Mouse (Mus musculus): ENCODE measurements around the gene Sh3bp5. TPM values are rescaled to one million over a fixed set of nuclear protein-coding genes. Genes with fewer than 3 reads are reported as not detected.
A peak's percentile ranks its signal among the peaks of the same experiment; 100 is the strongest.

Gene Sh3bp5
- polyA plus RNA-seq, 1 experiment from 2014 or later = 66.9 TPM

- H3K4me2 ChIP-seq = no peak overlapping the region
- H3K27ac ChIP-seq = no peak overlapping the region
- no peaks in the 10 kb centered on the region for H3K36me3 ChIP-seq (ENCODE audit: poor library complexity, severe bottlenecking)
- ATAC-seq = no peak
- 45% methylated on average over 5 of the region's 5 CpGs for WGBS
- H3K4me3 ChIP-seq = no peak overlapping the region
- peaks cover 5% of the 10 kb centered on the region; the same call in 1 of the 2 replicates for H3K27me3 ChIP-seq
- no peak overlapping the region for H3K9ac ChIP-seq
- no peaks in the 10 kb centered on the region for H3K9me3 ChIP-seq (replicated peaks)
- H3K4me1 ChIP-seq = 0 out of 2 replicates have a peak, but pooled peaks cover 5% of the 10 kb centered on the region
Measured at GRCm38 (mm10) chr14:31325551-31325950, 110.3 kb downstream of the Sh3bp5 start.

- ATAC-seq = no peak
- WGBS = 73% methylated on average over 10 of the region's 10 CpGs
Measured at GRCm38 (mm10) chr14:31324851-31325250, 111.0 kb downstream of the Sh3bp5 start.

GRCm38 (mm10) chr14:31323849-31324792, 111.8 kb downstream of the Sh3bp5 start, which contains the start of gene Dnah1:
TSS of gene Dnah1 (minus strand) at chr14:31323896.
- peak within 1 kb of the TSS; percentile 39; the same call in 1 of the 2 replicates for H3K9ac ChIP-seq
- peak within 1 kb of the TSS; percentile 30 for H3K4me3 ChIP-seq
- peak within 1 kb of the TSS; percentile 59 for H3K4me2 ChIP-seq
- H3K27me3 ChIP-seq = no peaks in the 10 kb centered on the region
- no peak within 1 kb of the TSS for H3K27ac ChIP-seq
- H3K36me3 ChIP-seq (ENCODE audit: poor library complexity, severe bottlenecking) = no peaks in the 10 kb centered on the region
- WGBS = 33% methylated on average over 28 of the region's 28 CpGs
- H3K9me3 ChIP-seq (replicated peaks) = no peaks in the 10 kb centered on the region
- ATAC-seq = no peak
- 0 out of 2 replicates have a peak, but pooled peaks cover 5% of the 10 kb centered on the region for H3K4me1 ChIP-seq

More at GRCm38 (mm10) chr14:31324851-31325250, 111.0 kb downstream of the Sh3bp5 start:
- H3K4me3 ChIP-seq = no peak overlapping the region
- no peak overlapping the region for H3K4me2 ChIP-seq
- H3K9me3 ChIP-seq (replicated peaks) = no peaks in the 10 kb centered on the region
- no peak overlapping the region for H3K27ac ChIP-seq
- no peaks in the 10 kb centered on the region for H3K36me3 ChIP-seq (ENCODE audit: poor library complexity, severe bottlenecking)
- no peak overlapping the region for H3K9ac ChIP-seq
- 0 out of 2 replicates have a peak, but pooled peaks cover 5% of the 10 kb centered on the region for H3K4me1 ChIP-seq
- 0 out of 2 replicates have a peak, but pooled peaks cover 4% of the 10 kb centered on the region for H3K27me3 ChIP-seq

- Histone ChIP-seq H3K4me3 (peak overlapping the region; percentile 30; the same call in 1 of the 2 replicates), H3K9ac (peak overlapping the region; percentile 39; the same call in 1 of the 2 replicates), H3K27me3 (no peaks in the 10 kb centered on the region), H3K4me1 (0 out of 2 replicates have a peak, but pooled peaks cover 5% of the 10 kb centered on the region), H3K36me3 (ENCODE audit: poor library complexity, severe bottlenecking) (no peaks in the 10 kb centered on the region), H3K9me3 (replicated peaks) (no peaks in the 10 kb centered on the region), H3K4me2 (peak overlapping the region; percentile 59), H3K27ac (no peak overlapping the region)
- no peak for ATAC-seq
- WGBS = 81% methylated on average over 4 of the region's 4 CpGs
Measured at GRCm38 (mm10) chr14:31323189-31323588, 112.7 kb downstream of the Sh3bp5 start.

GRCm38 (mm10) chr14:31322191-31322590, 113.7 kb downstream of the Sh3bp5 start:
- ATAC-seq = no peak

GRCm38 (mm10) chr14:31321181-31321580, 114.7 kb downstream of the Sh3bp5 start:
- Histone ChIP-seq H3K9me3 (replicated peaks) (no peaks in the 10 kb centered on the region), H3K27ac (no peak overlapping the region), H3K27me3 (no peaks in the 10 kb centered on the region), H3K4me2 (no peak overlapping the region), H3K36me3 (ENCODE audit: poor library complexity, severe bottlenecking) (no peaks in the 10 kb centered on the region), H3K4me1 (0 out of 2 replicates have a peak, but pooled peaks cover 5% of the 10 kb centered on the region), H3K4me3 (no peak overlapping the region), H3K9ac (no peak overlapping the region)
- 86% methylated on average over 11 of the region's 11 CpGs for WGBS
- ATAC-seq = no peak

More at GRCm38 (mm10) chr14:31322191-31322590, 113.7 kb downstream of the Sh3bp5 start:
- H3K4me3 ChIP-seq = no peak overlapping the region
- 86% methylated on average over 3 of the region's 3 CpGs for WGBS
- H3K36me3 ChIP-seq (ENCODE audit: poor library complexity, severe bottlenecking) = no peaks in the 10 kb centered on the region
- no peaks in the 10 kb centered on the region for H3K9me3 ChIP-seq (replicated peaks)
- no peak overlapping the region for H3K9ac ChIP-seq
- H3K4me2 ChIP-seq = no peak overlapping the region
- H3K27ac ChIP-seq = no peak overlapping the region
- H3K27me3 ChIP-seq = no peaks in the 10 kb centered on the region
- 0 out of 2 replicates have a peak, but pooled peaks cover 5% of the 10 kb centered on the region for H3K4me1 ChIP-seq

- Histone ChIP-seq H3K4me3 (no peak overlapping the region), H3K4me1 (0 out of 2 replicates have a peak, but pooled peaks cover 5% of the 10 kb centered on the region), H3K9ac (no peak overlapping the region), H3K36me3 (ENCODE audit: poor library complexity, severe bottlenecking) (no peaks in the 10 kb centered on the region), H3K27me3 (no peaks in the 10 kb centered on the region), H3K9me3 (replicated peaks) (no peaks in the 10 kb centered on the region), H3K27ac (no peak overlapping the region), H3K4me2 (no peak overlapping the region)
- 87% methylated on average over 10 of the region's 10 CpGs for WGBS
- no peak for ATAC-seq
Measured at GRCm38 (mm10) chr14:31319546-31319945, 116.3 kb downstream of the Sh3bp5 start.

GRCm38 (mm10) chr14:31317754-31318153, 118.1 kb downstream of the Sh3bp5 start:
- Histone ChIP-seq H3K9ac (no peak overlapping the region), H3K36me3 (ENCODE audit: poor library complexity, severe bottlenecking) (no peaks in the 10 kb centered on the region), H3K27me3 (no peaks in the 10 kb centered on the region), H3K4me3 (no peak overlapping the region), H3K4me1 (no peaks in the 10 kb centered on the region), H3K4me2 (no peak overlapping the region), H3K27ac (no peak overlapping the region), H3K9me3 (replicated peaks) (no peaks in the 10 kb centered on the region)
- ATAC-seq = no peak
- WGBS = 80% methylated on average over 3 of the region's 3 CpGs

GRCm38 (mm10) chr14:31316613-31317012, 119.3 kb downstream of the Sh3bp5 start:
- no peak for ATAC-seq
- H3K36me3 ChIP-seq (ENCODE audit: poor library complexity, severe bottlenecking) = no peaks in the 10 kb centered on the region
- H3K4me3 ChIP-seq = no peak overlapping the region
- no peaks in the 10 kb centered on the region for H3K4me1 ChIP-seq
- H3K4me2 ChIP-seq = no peak overlapping the region
- H3K9me3 ChIP-seq (replicated peaks) = no peaks in the 10 kb centered on the region
- no peaks in the 10 kb centered on the region for H3K27me3 ChIP-seq
- 88% methylated on average over 12 of the region's 12 CpGs for WGBS
- no peak overlapping the region for H3K27ac ChIP-seq
- no peak overlapping the region for H3K9ac ChIP-seq

- 48% methylated on average over 3 of the region's 3 CpGs for WGBS
- Histone ChIP-seq H3K9me3 (replicated peaks) (no peaks in the 10 kb centered on the region), H3K4me1 (no peaks in the 10 kb centered on the region), H3K4me3 (no peak overlapping the region), H3K4me2 (no peak overlapping the region), H3K36me3 (ENCODE audit: poor library complexity, severe bottlenecking) (no peaks in the 10 kb centered on the region), H3K27me3 (no peaks in the 10 kb centered on the region), H3K9ac (no peak overlapping the region), H3K27ac (no peak overlapping the region)
- ATAC-seq = no peak
Measured at GRCm38 (mm10) chr14:31313192-31313591, 122.7 kb downstream of the Sh3bp5 start.
